Mouse (Mus musculus) ES-E14 (cell line): Measurements from ENCODE around the gene Arhgap31. TPM values are rescaled to one million over a fixed set of nuclear protein-coding genes. Genes with fewer than 3 reads are reported as not detected.

Source experiments
- DNase-seq: peaks from one replicate; pipeline ENCODE4 v3.0.0-alpha.2; 2013; ENCODE audit warnings: low read depth, low spot score
- H3K27ac ChIP-seq: 2 replicates; pipeline ENCODE4 v1.5.1; 2012; ENCODE audit warnings: low read depth, mild to moderate bottlenecking, low read length, moderate library complexity, mixed read lengths; ENCODE audit not compliant: poor library complexity, insufficient read depth, severe bottlenecking
- H3K36me3 ChIP-seq: 2 replicates; pipeline ENCODE4 v1.6.1; 2012; ENCODE audit warnings: mild to moderate bottlenecking, low read length, moderate library complexity, mixed read lengths; ENCODE audit not compliant: control insufficient read depth, poor library complexity, insufficient read depth, severe bottlenecking
- H3K4me1 ChIP-seq, 2 experiments: fragments of 150-350 bp in 1 of 2; sonication (generic) in 1 of 2; 2 replicates each; pipeline ENCODE4 v1.6.1; 2012; ENCODE audit warnings: low read length in 2 of 2, mild to moderate bottlenecking in 1 of 2, mixed read lengths in 1 of 2; ENCODE audit not compliant: control insufficient read depth in 2 of 2, insufficient read depth in 2 of 2, poor library complexity in 1 of 2
- H3K4me3 ChIP-seq, 2 experiments: fragments of 150-350 bp in 1 of 2; sonication (generic) in 1 of 2; 2 replicates each; pipeline ENCODE4 v1.5.1; 2012; ENCODE audit warnings: low read length in 2 of 2, low read depth in 1 of 2, mild to moderate bottlenecking in 1 of 2, mixed read lengths in 1 of 2; ENCODE audit not compliant: insufficient read depth in 1 of 2, poor library complexity in 1 of 2, severe bottlenecking in 1 of 2
- H3K9ac ChIP-seq: 2 replicates; pipeline ENCODE4 v1.6.1; 2012; ENCODE audit warnings: low read depth, mild to moderate bottlenecking, low read length, mixed read lengths; ENCODE audit not compliant: poor library complexity, insufficient read depth, severe bottlenecking
- H3K9me3 ChIP-seq: fragments of 150-350 bp; sonication (generic); 2 replicates; pipeline ENCODE4 v1.6.1; 2012; ENCODE audit warnings: low read depth, mild to moderate bottlenecking, low read length; ENCODE audit not compliant: control insufficient read depth, insufficient read depth
- CHD2 ChIP-seq: IDR thresholded peaks from 2 replicates; pipeline ENCODE4 v1.6.1; 2014; ENCODE audit warnings: mild to moderate bottlenecking, low read depth, low read length, inconsistent platforms
- HCFC1 ChIP-seq: IDR thresholded peaks from 2 replicates; pipeline ENCODE4 v1.6.1; 2012; ENCODE audit warnings: low read length, inconsistent platforms, borderline replicate concordance; ENCODE audit not compliant: insufficient read depth
- MAFK ChIP-seq: IDR thresholded peaks from 2 replicates; pipeline ENCODE4 v1.6.1; 2014; ENCODE audit warnings: mild to moderate bottlenecking, low read depth, low read length, inconsistent platforms; ENCODE audit not compliant: insufficient read depth
- ZC3H11A ChIP-seq: IDR thresholded peaks from 2 replicates; pipeline ENCODE4 v1.6.1; 2012; ENCODE audit warnings: low read depth, mild to moderate bottlenecking, inconsistent platforms, low read length, borderline replicate concordance
- ZNF384 ChIP-seq: IDR thresholded peaks from 2 replicates; pipeline ENCODE4 v1.6.1; 2012; ENCODE audit warnings: low read depth, low read length, inconsistent platforms
- in situ Hi-C, 2 experiments: fragments of 600-800 bp; cut with MboI; formaldehyde crosslinking; loops; one replicate each; pipeline ENCODE4 v1.15.1; 2025; ENCODE audit warnings: low sequenced_read_pairs in 2 of 2, inconsistent platforms in 1 of 2; ENCODE audit not compliant: unreplicated experiment in 2 of 2
- total RNA-seq: library from RNA; depleted of rRNA; stranded (reverse); fragments of 300-350 nt; gene quantifications from 2 replicates; pipeline ENCODE4 v1.2.3, GENCODE M21; 2012

The Arhgap31 gene
- total RNA-seq, 1 experiment, result 1.0 TPM

DNA sequence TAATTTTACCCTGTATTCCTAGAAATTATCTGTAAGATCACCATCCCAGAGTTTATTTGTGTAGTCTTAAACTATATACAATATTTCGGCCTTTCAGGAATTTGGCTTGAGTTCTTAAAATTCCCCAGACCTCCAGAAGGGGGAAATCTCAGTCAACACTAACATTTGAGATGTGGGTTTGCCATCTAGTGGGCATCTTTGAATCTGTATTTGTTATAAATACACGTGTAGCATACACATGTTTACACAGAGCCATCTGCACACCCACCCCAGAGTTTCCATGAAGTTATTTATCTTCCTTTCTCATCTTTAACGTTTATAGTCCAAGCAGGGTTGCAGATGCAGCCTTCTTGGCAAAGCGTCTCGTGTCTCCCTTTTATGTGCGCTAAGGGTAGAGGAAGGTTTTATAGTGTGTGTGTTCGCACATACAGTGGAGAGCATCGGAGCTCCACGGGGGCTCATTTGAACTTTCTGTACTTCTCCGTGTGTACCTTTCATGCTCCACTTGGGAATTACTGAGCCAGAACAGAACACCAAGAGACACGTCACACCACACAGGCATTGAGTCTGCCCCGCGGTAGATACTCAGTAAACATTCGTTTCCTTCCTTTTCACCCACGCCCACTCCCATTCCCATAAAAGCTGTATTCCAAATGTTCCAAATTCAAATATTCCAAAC, 16.7 kb upstream of the Arhgap31 start:
- Histone ChIP-seq H3K36me3 (no peaks in the 10 kb centered on the region), H3K9ac (no peak overlapping the region), H3K4me1 (peaks cover 0 to 4% of the 10 kb centered on the region in 2 experiments; a peak in 1 of 4 replicates), H3K4me3 (no peak overlapping the region), H3K27ac (no peak overlapping the region), H3K9me3 (no peaks in the 10 kb centered on the region)
- TF ChIP-seq MAFK (no peak), HCFC1 (no peak), ZNF384 (no peak), ZC3H11A (peak; percentile 55; the same call in 1 of the 2 replicates)
- in situ Hi-C loops, result no loop called here
- no peak for DNase-seq

DNA sequence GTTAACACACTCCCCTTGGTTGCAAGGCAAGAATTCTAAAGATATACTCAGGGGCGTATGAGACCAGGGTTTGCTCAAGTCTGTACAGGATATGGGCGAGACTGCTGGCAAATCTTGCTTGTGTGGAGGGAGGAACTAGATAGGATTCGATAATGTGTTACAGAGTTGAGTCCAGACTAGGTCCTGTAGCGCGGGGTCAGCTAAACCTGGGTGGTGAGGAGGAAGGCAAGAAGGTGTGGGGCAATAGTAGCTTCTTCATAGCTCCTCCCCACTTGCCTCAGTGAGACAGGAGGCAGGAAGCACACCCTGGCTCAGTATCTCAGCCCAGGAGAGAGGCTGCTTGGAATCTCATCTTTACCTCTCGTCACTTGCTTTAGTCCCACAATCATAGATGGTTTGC, 16.1 kb upstream of the Arhgap31 start:
- no peak overlapping the region for H3K27ac ChIP-seq
- H3K4me1 ChIP-seq, result peaks cover 0 to 4% of the 10 kb centered on the region in 2 experiments; a peak in 1 of 4 replicates
- TF ChIP-seq MAFK, result no peak
- no peak for TF ChIP-seq HCFC1
- no peak for TF ChIP-seq CHD2
- TF ChIP-seq ZNF384, result no peak
- TF ChIP-seq ZC3H11A, result no peak
- no peak for DNase-seq
- in situ Hi-C loops, result no loop called here
- H3K4me3 ChIP-seq, result no peak overlapping the region
- H3K36me3 ChIP-seq, result no peaks in the 10 kb centered on the region
- no peak overlapping the region for H3K9ac ChIP-seq
- H3K9me3 ChIP-seq, result no peaks in the 10 kb centered on the region

GRCm38 (mm10) chr16:38728576-38729132, 15.6 kb upstream of the Arhgap31 start:
- H3K27ac ChIP-seq, result no peak overlapping the region
- in situ Hi-C loops, result no loop called here
- H3K4me3 ChIP-seq, result no peak overlapping the region
- TF ChIP-seq MAFK (no peak), HCFC1 (no peak), ZC3H11A (no peak)
- peaks cover 0 to 4% of the 10 kb centered on the region in 2 experiments; a peak in 1 of 4 replicates for H3K4me1 ChIP-seq
- no peak for DNase-seq
- H3K9me3 ChIP-seq, result no peaks in the 10 kb centered on the region
- no peaks in the 10 kb centered on the region for H3K36me3 ChIP-seq
- no peak overlapping the region for H3K9ac ChIP-seq

GRCm38 (mm10) chr16:38724974-38725373, 11.9 kb upstream of the Arhgap31 start:
- DNase-seq, result no peak
- Histone ChIP-seq H3K27ac (no peak overlapping the region), H3K4me3 (0 out of 4 replicates have a peak overlapping the region, but pooled peaks of 1 of the 2 experiments have one; percentile 24), H3K9me3 (no peaks in the 10 kb centered on the region), H3K9ac (no peak overlapping the region), H3K36me3 (no peaks in the 10 kb centered on the region), H3K4me1 (peaks cover 0 to 4% of the 10 kb centered on the region in 2 experiments; a peak in 1 of 4 replicates)
- TF ChIP-seq ZC3H11A (no peak), ZNF384 (no peak), HCFC1 (no peak), CHD2 (no peak), MAFK (no peak)
- in situ Hi-C loops, result no loop called here
